Mouse (Mus musculus) thymus, adult 2 months (tissue): ENCODE results near the gene Tmprss4. TPM values are rescaled to one million over a fixed set of nuclear protein-coding genes. Genes with fewer than 3 reads are reported as not detected.

Source experiments
- DNase-seq: peaks from one replicate; pipeline ENCODE4 v3.0.0; 2021
- H3K27ac ChIP-seq: fragments of 200-500 bp; 2 replicates; pipeline ENCODE4 v1.5.1; 2012; ENCODE audit warnings: low read length, control low read depth; ENCODE audit not compliant: control insufficient read depth, insufficient read depth
- H3K27me3 ChIP-seq: fragments of 200-500 bp; 2 replicates; pipeline ENCODE4 v1.6.1; 2012; ENCODE audit warnings: mild to moderate bottlenecking, low read length, moderate library complexity, mixed read lengths; ENCODE audit not compliant: control insufficient read depth, insufficient read depth
- H3K36me3 ChIP-seq: fragments of 200-500 bp; 2 replicates; pipeline ENCODE4 v1.6.1; 2012; ENCODE audit warnings: mild to moderate bottlenecking, low read length, moderate library complexity; ENCODE audit not compliant: control insufficient read depth, insufficient read depth
- H3K4me1 ChIP-seq: fragments of 200-500 bp; replicated peaks from 2 replicates; pipeline ENCODE4 v1.6.1; 2012; ENCODE audit warnings: low read length; ENCODE audit not compliant: control insufficient read depth, insufficient read depth
- H3K4me3 ChIP-seq: fragments of 200-500 bp; 2 replicates; pipeline ENCODE4 v1.5.1; 2012; ENCODE audit warnings: mild to moderate bottlenecking, low read length, control low read depth, moderate library complexity; ENCODE audit not compliant: control insufficient read depth, insufficient read depth
- CTCF ChIP-seq: fragments of 200-500 bp; IDR thresholded peaks from 2 replicates; pipeline ENCODE4 v1.5.1; 2012; ENCODE audit warnings: mild to moderate bottlenecking, control low read depth, low read length, moderate library complexity, borderline replicate concordance; ENCODE audit not compliant: control insufficient read depth, poor library complexity, insufficient read depth; ENCODE audit errors: extremely low read depth
- POLR2A ChIP-seq: fragments of 200-500 bp; IDR thresholded peaks from 2 replicates; pipeline ENCODE4 v1.6.1; 2012; ENCODE audit warnings: mild to moderate bottlenecking, low read length, control low read depth, moderate library complexity; ENCODE audit not compliant: control insufficient read depth, poor library complexity, insufficient read depth; ENCODE audit errors: extremely low read depth
- WGBS: fragments of 180-500 bp; shearing (Covaris S2); methylation state at CpG from one replicate; pipeline ENCODE4 v1.1.7; 2018; 5-methylcytosine and 5-hydroxymethylcytosine counted together
- polyA plus RNA-seq: library from polyadenylated mRNA; depleted of rRNA; stranded (reverse); fragments of >200 nt; gene quantifications from 2 replicates; pipeline ENCODE4 v1.2.3, GENCODE M21; 2012

The Tmprss4 gene
- polyA plus RNA-seq, 1 experiment, result 16.1 TPM

DNA sequence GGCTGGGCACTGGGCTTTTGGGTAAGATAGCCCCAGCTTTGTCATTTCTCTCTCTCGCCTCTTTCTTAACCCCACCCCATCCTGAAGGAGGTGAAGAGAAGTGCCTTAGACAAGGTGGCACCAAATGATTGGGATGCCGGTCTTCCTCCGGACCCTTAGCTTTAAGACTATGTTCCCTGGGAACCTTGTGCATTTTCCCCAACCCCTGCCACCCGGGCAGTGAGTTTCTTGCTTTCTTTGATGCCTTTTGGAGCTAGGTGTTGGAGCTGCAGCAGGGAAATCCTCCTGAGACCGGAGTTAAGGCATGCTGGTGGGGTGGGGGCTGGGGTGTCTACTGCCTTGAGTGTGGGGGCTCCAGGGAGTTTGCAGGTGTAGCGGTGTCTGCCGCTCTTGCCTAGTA lies 64.8 kb downstream of the Tmprss4 start:
- DNase-seq, result no peak
- Histone ChIP-seq H3K4me3 (peak overlapping the region; percentile 59), H3K27me3 (no peaks in the 10 kb centered on the region), H3K36me3 (no peaks in the 10 kb centered on the region), H3K27ac (peak overlapping the region; percentile 9; the same call in 1 of the 2 replicates), H3K4me1 (peaks cover 31% of the 10 kb centered on the region)
- TF ChIP-seq POLR2A, result no peak
- 33% methylated on average over 7 of the region's 7 CpGs for WGBS

- peak; percentile 60 for DNase-seq
- Histone ChIP-seq H3K27me3 (no peaks in the 10 kb centered on the region), H3K4me1 (peaks cover 31% of the 10 kb centered on the region), H3K27ac (peak within 1 kb of the TSS; percentile 9; the same call in 1 of the 2 replicates), H3K4me3 (peak within 1 kb of the TSS; percentile 59), H3K36me3 (no peaks in the 10 kb centered on the region)
- TF ChIP-seq CTCF, result no peak
- no peak for TF ChIP-seq POLR2A
- WGBS, result under 1% methylated on average over 75 of the region's 76 CpGs
Observed at GRCm38 (mm10) chr9:45138191-45139032, 65.5 kb downstream of the Tmprss4 start, which contains the start of gene Scn4b. Scn4b (plus strand) TSS chr9:45138395.

GRCm38 (mm10) chr9:45136442-45137169 lies 67.3 kb downstream of the Tmprss4 start:
- TF ChIP-seq POLR2A (no peak), CTCF (no peak)
- 77% methylated on average over 7 of the region's 7 CpGs for WGBS
- no peak overlapping the region for H3K4me3 ChIP-seq
- H3K27ac ChIP-seq, result no peak overlapping the region
- peaks cover 25% of the 10 kb centered on the region for H3K4me1 ChIP-seq
- H3K27me3 ChIP-seq, result no peaks in the 10 kb centered on the region
- H3K36me3 ChIP-seq, result no peaks in the 10 kb centered on the region
- no peak for DNase-seq

GRCm38 (mm10) chr9:45133484-45134310 lies 70.2 kb downstream of the Tmprss4 start:
- peak; percentile 79 for TF ChIP-seq CTCF
- no peak for TF ChIP-seq POLR2A
- H3K4me1 ChIP-seq, result peaks cover 22% of the 10 kb centered on the region
- H3K27ac ChIP-seq, result no peak overlapping the region
- no peaks in the 10 kb centered on the region for H3K27me3 ChIP-seq
- H3K36me3 ChIP-seq, result no peaks in the 10 kb centered on the region
- no peak overlapping the region for H3K4me3 ChIP-seq
- 32% methylated on average over 5 of the region's 5 CpGs for WGBS
- DNase-seq, result peak; percentile 80

DNA sequence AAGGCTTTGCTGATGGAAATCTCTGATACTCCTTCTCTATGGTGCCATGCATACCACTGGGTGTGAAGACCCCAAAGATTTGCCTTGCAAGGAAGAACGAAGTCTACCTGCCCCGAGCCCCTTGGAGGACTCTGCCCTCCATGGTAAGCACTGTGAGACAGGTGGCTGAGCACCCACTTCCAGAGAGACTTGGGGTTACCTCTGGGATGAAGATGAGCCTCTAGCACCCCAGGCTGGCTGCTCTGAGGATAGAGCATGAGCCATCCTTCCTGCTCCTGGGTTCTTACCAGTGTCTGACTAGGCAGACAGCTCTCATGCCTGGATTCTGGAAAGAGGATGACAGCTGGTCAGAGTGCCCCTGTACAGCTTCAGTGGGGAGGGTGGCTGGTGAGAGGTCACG lies 73.8 kb downstream of the Tmprss4 start:
- WGBS, result 93% methylated on average over 3 of the region's 3 CpGs
- no peak for DNase-seq
- H3K27me3 ChIP-seq, result no peaks in the 10 kb centered on the region
- H3K4me1 ChIP-seq, result peaks cover 34% of the 10 kb centered on the region
- no peaks in the 10 kb centered on the region for H3K36me3 ChIP-seq
- no peak for TF ChIP-seq CTCF
- no peak for TF ChIP-seq POLR2A
- no peak overlapping the region for H3K27ac ChIP-seq
- H3K4me3 ChIP-seq, result no peak overlapping the region

- no peaks in the 10 kb centered on the region for H3K36me3 ChIP-seq
- peaks cover 44% of the 10 kb centered on the region for H3K4me1 ChIP-seq
- 6% methylated on average over 7 of the region's 7 CpGs for WGBS
- no peaks in the 10 kb centered on the region for H3K27me3 ChIP-seq
- H3K27ac ChIP-seq, result peak overlapping the region; percentile 71
- H3K4me3 ChIP-seq, result no peak overlapping the region
- peak; percentile 51 for DNase-seq
- TF ChIP-seq CTCF (no peak), POLR2A (no peak)
Observed at GRCm38 (mm10) chr9:45126941-45127340, 77.0 kb downstream of the Tmprss4 start.
